Mouse (Mus musculus): Measurements from ENCODE around the gene Akt3.

GRCm38 (mm10) chr1:177198978-177199377 lies 59.0 kb downstream of the Akt3 start:
- TF ChIP-seq GATA1 (IDR thresholded peaks at IDR 0.05; ENCODE audit: borderline replicate concordance, low read length): no peak
- no peak for TF ChIP-seq FLI1 (IDR thresholded peaks at IDR 0.05; ENCODE audit: low read length)
